Mouse (Mus musculus) thymus, postnatal 25 days (tissue): ENCODE results near the gene Wnt3a.
"Not testable (repeated sequence)": the region's sequence is repeated elsewhere in the genome, so short reads cannot be mapped to it uniquely, and the experiment has no call there.

Experiments
- DNase-seq: peaks from one replicate; pipeline ENCODE4 v3.0.0; 2022

Gene Wnt3a

GRCm38 (mm10) chr11:59307422-59308163 lies 17.0 kb upstream of the Wnt3a start:
- peak; percentile 67 for DNase-seq

- no peak for DNase-seq
Measured at GRCm38 (mm10) chr11:59306461-59307421, 16.2 kb upstream of the Wnt3a start, which contains the start of gene Wnt9a. Gene Wnt9a, plus strand, starts transcription at chr11:59306928.

- no peak for DNase-seq
Measured at GRCm38 (mm10) chr11:59305821-59306215, 15.3 kb upstream of the Wnt3a start.

GRCm38 (mm10) chr11:59305008-59305820 lies 14.7 kb upstream of the Wnt3a start:
- DNase-seq = no peak

GRCm38 (mm10) chr11:59302700-59303569 lies 12.4 kb upstream of the Wnt3a start:
- peak; percentile 65 for DNase-seq

GRCm38 (mm10) chr11:59301053-59301452 lies 10.5 kb upstream of the Wnt3a start:
- DNase-seq = not testable (repeated sequence)

- DNase-seq = peak; percentile 32
Measured at GRCm38 (mm10) chr11:59300185-59300584, 9.6 kb upstream of the Wnt3a start.

GRCm38 (mm10) chr11:59297941-59298340 lies 7.4 kb upstream of the Wnt3a start:
- DNase-seq = no peak

- peak; percentile 51 for DNase-seq
Measured at GRCm38 (mm10) chr11:59293616-59294015, 3.1 kb upstream of the Wnt3a start.

GRCm38 (mm10) chr11:59289706-59290105 lies 846 bp downstream of the Wnt3a start:
- DNase-seq = no peak

GRCm38 (mm10) chr11:59284146-59284545 lies 6.4 kb downstream of the Wnt3a start:
- no peak for DNase-seq

- no peak for DNase-seq
Measured at GRCm38 (mm10) chr11:59282933-59283332, 7.6 kb downstream of the Wnt3a start.

GRCm38 (mm10) chr11:59282111-59282510 lies 8.4 kb downstream of the Wnt3a start:
- DNase-seq = no peak

GRCm38 (mm10) chr11:59278047-59278446 lies 12.5 kb downstream of the Wnt3a start:
- no peak for DNase-seq

- no peak for DNase-seq
Measured at GRCm38 (mm10) chr11:59276877-59277276, 13.7 kb downstream of the Wnt3a start.

- DNase-seq = no peak
Measured at GRCm38 (mm10) chr11:59274184-59274583, 16.4 kb downstream of the Wnt3a start.

- DNase-seq = no peak
Measured at GRCm38 (mm10) chr11:59266727-59267126, 23.8 kb downstream of the Wnt3a start.

- no peak for DNase-seq
Measured at GRCm38 (mm10) chr11:59265154-59265813, 25.3 kb downstream of the Wnt3a start.

GRCm38 (mm10) chr11:59264593-59264992 lies 26.0 kb downstream of the Wnt3a start:
- DNase-seq = no peak

- DNase-seq = no peak
Measured at GRCm38 (mm10) chr11:59263870-59264563, 26.5 kb downstream of the Wnt3a start.

- no peak for DNase-seq
Measured at GRCm38 (mm10) chr11:59262308-59262707, 28.2 kb downstream of the Wnt3a start.
